Mouse (Mus musculus) cortical plate, adult 2 months (tissue): Measurements from ENCODE around the gene Hist1h2ae.
A peak's percentile ranks its signal among the peaks of the same experiment; 100 is the strongest.
"Not testable (repeated sequence)": the region's sequence is repeated elsewhere in the genome, so short reads cannot be mapped to it uniquely, and the experiment has no call there.

Experiments used
- CTCF ChIP-seq: fragments of 200-500 bp; IDR thresholded peaks from 2 replicates; pipeline ENCODE4 v1.5.1; 2011; ENCODE audit warnings: mild to moderate bottlenecking, control low read depth, low read length; ENCODE audit not compliant: insufficient read depth; ENCODE audit errors: extremely low read depth
- POLR2A ChIP-seq: fragments of 200-500 bp; IDR thresholded peaks from 2 replicates; pipeline ENCODE4 v1.6.1; 2011; ENCODE audit warnings: mild to moderate bottlenecking, low read length, control low read depth; ENCODE audit not compliant: insufficient read depth; ENCODE audit errors: extremely low read depth

- TF ChIP-seq CTCF = not testable (repeated sequence)
- TF ChIP-seq POLR2A = peak; percentile 73; the same call in 1 of the 2 replicates
Measured at GRCm38 (mm10) chr13:23542999-23543607, 27.9 kb downstream of the Hist1h2ae start, which contains the start of gene Hist1h2bh.
